Mouse (Mus musculus): Measurements from ENCODE around the gene Fam69b. TPM values are rescaled to one million over a fixed set of nuclear protein-coding genes. Genes with fewer than 3 reads are reported as not detected.
A peak's percentile ranks its signal among the peaks of the same experiment; 100 is the strongest.

Fam69b gene
- 10 to 100 TPM; 69.1 to 81.4 TPM for total RNA-seq (2021)

DNA sequence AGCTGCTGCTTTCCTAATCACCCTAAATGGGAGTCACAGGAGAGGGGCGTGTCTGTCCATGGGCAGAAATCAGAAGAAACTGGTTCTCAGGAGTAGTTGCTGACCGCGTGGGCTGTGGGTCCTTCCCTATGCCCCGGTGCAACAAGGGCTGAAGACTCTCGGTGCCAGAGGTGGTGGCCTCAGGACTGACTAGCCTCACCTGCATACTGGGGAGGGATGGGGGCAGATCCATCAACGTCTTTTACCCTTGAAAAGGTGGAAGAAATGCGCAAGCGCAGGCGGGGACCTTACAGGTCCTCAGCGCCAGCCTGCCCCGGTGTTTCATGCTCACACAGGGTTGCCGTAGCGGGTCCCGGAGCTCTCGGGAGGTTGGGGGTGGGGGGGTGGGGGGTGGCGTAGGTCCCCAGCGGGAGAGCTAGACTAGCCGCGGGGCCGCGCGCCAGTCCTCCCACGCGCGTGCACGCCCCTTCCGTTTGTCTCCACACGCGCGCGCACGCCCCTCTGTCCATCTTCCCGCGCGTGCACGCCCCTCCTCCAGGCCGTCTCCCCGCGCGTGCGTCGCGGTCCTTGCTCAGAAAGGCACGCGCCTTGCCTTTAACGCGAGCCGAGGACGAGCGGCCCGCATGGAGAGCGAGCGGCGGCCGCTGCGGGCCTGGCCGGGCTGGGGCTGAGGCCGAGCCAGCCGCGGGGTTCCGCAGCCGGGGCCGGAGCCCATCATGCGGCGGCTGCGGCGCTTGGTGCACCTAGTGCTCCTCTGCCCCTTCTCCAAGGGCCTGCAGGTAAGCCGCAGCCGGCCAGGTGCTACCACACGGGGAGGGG is at the start of gene Fam69b:
Gene Fam69b (plus strand): TSS at position 537 of the 819 bp plus-strand sequence.
- intact Hi-C loops (cut with DNase I), result loop anchor here (5.0 kb wide), 1 partner anchor 181 kb away; the partner anchor contains the start of gene Sec16a
- peak; percentile 85 to 91 for DNase-seq (ENCODE audit: low spot score in 2 of 2)

- DNase-seq (ENCODE audit: low spot score in 2 of 2), result no peak
- intact Hi-C loops (cut with DNase I), result no loop called here
These were observed 48.5 kb upstream of the Fam69b start, which contains the start of gene Egfl7 for GRCm38 (mm10) chr2:26579714-26580113. Gene Egfl7, plus strand, starts transcription at chr2:26580014.

DNA sequence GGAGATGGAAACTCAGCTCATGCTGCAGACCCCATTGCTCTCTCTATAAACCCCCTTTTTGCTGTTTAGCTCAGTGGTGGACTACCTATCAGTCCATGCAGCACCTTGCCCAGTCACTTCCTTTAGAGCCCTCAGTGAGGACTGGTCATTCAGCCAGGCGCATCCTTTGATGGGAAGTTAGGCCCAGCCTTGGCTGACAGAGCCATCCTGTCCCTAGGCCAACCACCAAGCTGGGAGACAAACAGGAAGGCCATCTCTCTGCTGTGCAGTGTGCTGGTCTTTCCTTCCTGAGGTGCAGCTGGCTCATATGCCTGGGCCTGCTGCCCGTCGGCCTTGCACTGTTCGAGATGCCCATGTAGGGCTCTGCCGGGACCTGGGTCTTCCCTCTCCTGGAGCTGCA is 47.5 kb upstream of the Fam69b start:
- intact Hi-C loops (cut with DNase I), result no loop called here
- no peak for DNase-seq (ENCODE audit: low spot score in 2 of 2)

DNA sequence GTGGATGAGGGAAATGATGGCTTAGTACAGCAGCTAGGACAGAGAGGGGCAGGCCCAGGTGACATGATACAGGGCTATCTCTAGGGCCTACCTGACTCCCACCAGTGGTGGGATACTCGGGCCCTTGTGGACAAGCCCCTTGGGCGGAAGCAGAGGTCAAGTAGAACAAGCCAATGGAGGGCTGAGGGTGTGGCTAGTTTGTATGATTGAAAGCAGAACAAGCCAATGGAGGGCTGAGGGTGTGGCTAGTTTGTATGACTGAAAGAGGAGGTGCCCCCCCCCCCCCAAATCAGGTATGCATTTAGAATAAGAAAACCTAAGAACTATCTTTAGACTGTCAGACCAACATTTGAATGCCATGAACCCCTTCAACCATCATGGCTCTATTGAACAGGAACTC is 46.1 kb upstream of the Fam69b start:
- no peak for DNase-seq (ENCODE audit: low spot score in 2 of 2)
- intact Hi-C loops (cut with DNase I), result no loop called here

GRCm38 (mm10) chr2:26582741-26583140 is 45.5 kb upstream of the Fam69b start:
- intact Hi-C loops (cut with DNase I), result no loop called here
- DNase-seq (ENCODE audit: low spot score in 2 of 2), result no peak

- intact Hi-C loops (cut with DNase I), result no loop called here
- DNase-seq (ENCODE audit: low spot score in 2 of 2), result no peak
These were observed 44.6 kb upstream of the Fam69b start for GRCm38 (mm10) chr2:26583640-26584039.

GRCm38 (mm10) chr2:26585713-26586112 is 42.5 kb upstream of the Fam69b start:
- intact Hi-C loops (cut with DNase I), result no loop called here
- DNase-seq (ENCODE audit: low spot score in 2 of 2), result no peak

DNA sequence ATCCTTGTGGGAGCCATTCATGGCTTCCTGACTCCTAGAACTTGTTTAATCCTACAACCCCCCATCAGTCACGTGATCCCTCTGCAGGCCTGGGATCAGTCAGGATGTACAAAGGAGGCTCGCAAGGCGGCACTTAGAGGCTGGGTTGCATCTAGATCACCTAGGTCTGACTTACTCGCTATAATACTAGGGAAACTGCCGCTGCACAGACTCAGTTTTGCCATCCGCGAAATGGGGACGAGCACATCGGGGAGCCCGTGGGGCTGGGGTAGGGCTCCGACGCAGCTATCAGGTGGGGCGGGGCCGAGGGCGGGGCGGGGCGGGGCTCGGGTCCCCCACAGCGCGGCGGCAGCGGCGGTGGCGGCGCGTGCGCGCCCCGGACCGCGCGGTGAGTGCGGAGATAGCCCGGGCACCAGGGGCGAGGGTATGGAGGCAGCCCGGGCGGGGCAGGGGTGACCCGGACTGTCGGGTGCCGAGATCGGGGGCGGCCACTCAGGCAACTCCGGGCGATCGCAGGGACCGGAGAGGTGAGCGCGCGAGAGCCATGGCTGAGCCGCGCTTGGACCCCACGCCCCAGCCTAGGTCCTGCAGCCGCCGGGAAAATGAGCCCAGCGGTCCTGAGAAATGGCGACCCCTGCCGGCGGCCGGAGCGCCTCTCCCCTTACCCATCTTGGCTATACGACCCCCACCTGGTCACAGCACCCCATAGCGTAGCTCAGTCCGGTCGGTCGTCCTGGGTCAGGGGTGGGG is 41.8 kb upstream of the Fam69b start, which contains the start of gene Gm20532:
Gene Gm20532 (plus strand): TSS at position 346 of the 750 bp plus-strand sequence.
- intact Hi-C loops (cut with DNase I), result no loop called here
- DNase-seq (ENCODE audit: low spot score in 2 of 2), result peak; percentile 71 to 73

DNA sequence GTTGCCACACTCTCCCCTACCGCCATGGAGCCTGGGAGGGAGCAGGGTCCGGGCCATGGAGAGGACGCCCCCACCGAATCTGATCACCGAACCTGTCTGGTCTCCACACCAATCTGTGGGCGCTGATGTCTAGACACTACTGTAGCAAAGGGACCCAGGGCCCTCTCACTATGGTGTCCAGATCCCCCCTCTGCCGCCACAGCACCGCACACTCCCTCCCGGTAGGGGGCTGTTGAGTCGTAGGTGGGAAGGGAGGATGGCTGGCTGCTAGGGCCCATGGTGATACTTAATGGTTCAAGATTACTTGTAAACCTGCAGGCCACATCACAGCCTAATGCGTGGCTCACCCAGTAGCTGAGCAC is 41.2 kb upstream of the Fam69b start:
- no peak for DNase-seq (ENCODE audit: low spot score in 2 of 2)
- intact Hi-C loops (cut with DNase I), result no loop called here

DNA sequence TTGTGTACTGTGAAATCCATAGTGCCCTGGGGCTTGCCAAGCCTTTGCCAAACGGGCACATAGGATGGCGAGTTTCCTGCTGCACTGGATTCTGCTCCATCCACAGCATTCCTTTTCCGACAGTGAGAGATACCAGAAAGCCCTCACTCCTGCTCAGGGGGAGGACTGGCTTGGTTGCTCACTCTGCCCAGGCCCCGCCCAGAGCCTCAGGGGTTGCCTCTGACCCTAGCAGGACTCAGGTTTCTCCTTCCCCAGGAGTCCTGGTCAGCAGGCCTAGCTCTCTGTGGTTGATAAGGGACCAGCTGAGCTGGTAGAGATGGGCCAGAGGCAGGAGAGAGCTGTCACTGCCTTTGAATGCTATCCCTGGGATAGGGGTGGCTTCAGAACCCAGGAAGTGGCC is 39.7 kb upstream of the Fam69b start:
- intact Hi-C loops (cut with DNase I), result no loop called here
- no peak for DNase-seq (ENCODE audit: low spot score in 2 of 2)

DNA sequence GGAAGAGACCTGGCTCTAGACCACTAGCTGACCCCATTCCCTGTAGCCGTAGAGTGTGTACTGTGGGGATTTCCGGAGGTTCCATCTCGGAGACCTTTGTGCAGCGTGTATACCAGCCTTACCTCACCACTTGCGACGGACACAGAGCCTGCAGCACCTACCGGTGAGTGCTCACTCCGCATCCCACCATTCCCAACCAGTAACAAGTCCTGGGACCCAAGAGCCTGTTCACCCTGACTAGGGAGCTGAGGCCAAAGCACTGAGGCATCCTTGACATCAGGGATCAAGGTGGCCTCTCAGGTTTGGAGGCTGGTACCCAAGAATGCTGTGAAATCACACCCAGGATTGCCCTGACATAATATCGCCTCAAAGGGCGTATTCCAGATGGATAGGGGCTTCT is 39.0 kb upstream of the Fam69b start:
- DNase-seq (ENCODE audit: low spot score in 2 of 2), result no peak
- intact Hi-C loops (cut with DNase I), result no loop called here

DNA sequence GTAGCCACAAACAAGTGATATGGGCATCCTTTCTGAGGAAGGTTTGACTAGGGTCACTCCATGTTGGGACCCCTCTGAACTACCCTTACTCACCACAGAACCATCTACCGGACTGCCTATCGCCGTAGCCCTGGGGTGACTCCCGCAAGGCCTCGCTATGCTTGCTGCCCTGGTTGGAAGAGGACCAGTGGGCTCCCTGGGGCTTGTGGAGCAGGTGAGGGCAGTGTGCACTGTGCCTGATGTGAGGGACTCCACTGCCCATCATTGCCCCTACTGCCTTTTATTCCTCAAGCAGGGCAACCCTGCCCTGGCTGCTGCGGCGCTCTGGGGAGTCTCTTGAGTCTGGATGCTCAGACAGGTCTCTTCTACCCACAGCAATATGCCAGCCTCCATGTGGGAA is 38.0 kb upstream of the Fam69b start:
- no peak for DNase-seq (ENCODE audit: low spot score in 2 of 2)
- intact Hi-C loops (cut with DNase I), result no loop called here

DNA sequence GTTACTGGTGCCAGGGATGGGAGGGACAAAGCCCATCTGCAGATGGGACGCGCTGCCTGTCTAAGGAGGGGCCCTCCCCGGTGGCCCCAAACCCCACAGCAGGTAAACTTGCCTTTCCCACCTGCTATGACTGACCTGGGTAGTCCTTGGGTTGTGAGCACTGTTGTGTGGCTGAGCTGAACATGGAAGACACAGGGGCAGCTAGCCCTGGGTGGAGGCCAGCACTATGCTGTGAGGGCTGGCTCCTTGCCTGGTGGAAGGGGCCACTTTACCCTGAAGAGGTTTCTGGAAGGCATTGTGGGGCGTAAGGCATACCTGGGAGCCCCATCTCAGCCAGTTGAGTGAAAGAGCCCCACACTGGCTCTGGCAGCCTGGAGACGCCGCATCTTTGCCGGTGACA is 37.3 kb upstream of the Fam69b start:
- DNase-seq (ENCODE audit: low spot score in 2 of 2), result no peak
- intact Hi-C loops (cut with DNase I), result no loop called here

DNA sequence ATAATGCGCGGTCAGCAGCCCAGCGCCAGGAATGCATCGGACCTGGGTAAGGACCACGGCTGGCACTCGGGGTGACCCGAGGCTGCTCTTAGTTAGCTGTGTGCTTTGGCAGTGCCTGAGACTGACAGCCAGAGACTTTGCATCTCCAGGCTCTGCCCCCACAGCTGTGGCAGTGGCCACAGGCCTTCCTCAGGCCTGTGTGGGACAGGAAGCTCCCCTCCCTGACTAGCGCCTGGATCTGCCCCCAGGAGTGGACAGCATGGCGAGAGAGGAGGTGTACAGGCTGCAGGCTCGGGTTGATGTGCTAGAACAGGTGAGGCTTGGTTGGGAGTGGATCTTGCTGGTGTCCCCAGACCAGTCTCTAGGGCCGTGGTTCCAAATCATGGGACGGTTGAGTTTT is 36.8 kb upstream of the Fam69b start:
- DNase-seq (ENCODE audit: low spot score in 2 of 2), result no peak
- intact Hi-C loops (cut with DNase I), result no loop called here

DNA sequence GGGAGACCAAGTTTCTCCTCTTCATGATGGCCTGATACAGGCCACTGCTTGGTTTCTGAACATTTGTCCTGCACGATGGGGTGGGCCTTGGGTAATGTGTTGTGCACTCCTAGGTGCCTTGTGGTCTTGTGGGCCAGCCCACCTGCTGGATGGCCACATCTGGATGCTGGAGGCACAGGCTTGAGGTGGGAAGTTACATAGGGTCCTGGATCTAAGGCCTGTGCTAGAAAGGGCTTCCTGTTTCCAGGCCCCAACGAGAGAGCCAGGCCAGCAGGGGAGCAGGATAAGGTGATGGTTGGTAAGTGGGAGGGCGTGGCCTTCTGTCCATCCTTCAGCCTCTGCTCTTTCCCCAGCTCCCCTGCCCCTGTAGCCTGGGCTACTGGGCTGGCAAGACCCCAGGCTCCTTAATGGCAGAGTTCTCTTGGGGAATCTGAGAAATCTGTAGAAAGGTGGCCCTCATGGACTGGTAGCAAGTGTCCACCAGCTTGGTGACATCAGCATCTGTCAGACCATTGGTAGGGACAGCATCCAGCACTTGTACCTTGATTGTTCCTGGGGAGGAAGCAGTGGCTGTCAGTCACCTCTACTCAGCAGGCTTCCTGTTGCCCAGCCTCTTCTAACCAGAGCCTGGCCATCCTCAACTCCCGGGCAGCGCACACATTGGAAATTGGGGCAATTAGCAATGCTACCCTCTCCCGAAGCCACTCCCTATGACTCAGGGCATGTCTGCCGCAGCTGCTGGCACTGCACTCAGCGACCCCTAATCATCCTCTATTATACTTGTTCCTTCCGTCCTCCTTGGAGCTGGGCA is 34.8 kb upstream of the Fam69b start:
- intact Hi-C loops (cut with DNase I), result no loop called here

DNA sequence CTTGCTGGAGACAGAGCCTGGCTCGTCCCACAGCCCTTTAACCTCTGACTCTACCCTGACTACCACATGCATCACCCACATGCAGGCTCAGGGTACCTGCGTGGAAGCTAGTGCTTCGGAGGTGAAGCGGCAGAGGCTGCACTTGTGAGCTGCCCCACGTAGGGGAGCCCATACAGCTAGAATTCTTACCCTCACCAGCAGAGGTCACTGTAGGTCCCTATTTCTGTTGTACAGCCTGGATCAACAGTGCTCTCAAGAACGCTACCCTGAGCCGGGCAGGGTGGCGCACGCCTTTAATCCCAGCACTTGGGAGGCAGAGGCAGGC is 34.3 kb upstream of the Fam69b start:
- intact Hi-C loops (cut with DNase I), result no loop called here
- DNase-seq (ENCODE audit: low spot score in 2 of 2), result no peak

More for the DNA sequence above, 34.8 kb upstream of the Fam69b start:
- DNase-seq (ENCODE audit: low spot score in 2 of 2), result no peak

- intact Hi-C loops (cut with DNase I), result no loop called here
- no peak for DNase-seq (ENCODE audit: low spot score in 2 of 2)
These were observed 33.8 kb upstream of the Fam69b start for GRCm38 (mm10) chr2:26594461-26594933.

DNA sequence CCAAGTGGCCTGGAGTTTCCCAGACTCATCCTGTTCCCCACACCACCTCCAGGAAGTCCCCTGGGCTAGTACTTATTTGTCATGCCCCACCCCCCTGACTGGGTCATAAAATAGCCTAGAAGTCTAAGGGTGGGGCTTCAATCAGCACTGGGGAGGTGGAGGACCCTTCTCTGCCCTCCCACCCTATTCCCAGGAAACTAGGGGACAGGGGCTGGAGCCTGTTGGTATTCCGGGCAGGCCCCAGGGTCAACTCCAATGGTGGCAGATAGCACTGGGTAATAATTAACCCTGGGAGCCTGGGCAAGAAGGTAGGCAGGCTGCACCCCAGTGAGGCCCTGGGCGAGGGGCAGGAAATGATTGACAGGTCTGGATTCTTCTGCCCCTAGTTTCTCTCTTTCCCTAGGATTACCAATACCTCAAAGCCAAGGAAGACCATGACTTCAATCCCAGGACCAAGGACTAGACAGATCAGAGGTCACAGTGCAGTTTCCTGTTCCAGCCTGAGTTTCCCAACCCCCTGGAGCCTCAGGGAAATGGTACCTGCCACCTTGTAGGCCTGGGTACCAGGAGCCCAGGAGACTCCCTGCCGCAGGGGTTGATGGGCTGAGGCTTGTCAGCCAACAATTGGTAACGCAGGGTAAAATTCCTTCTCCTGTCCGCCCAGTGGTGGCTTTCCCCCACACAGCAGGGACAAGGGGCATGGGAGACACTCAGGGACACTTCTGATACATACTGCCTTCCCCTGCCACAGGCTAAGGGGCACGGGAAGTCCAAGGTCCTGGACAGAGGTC is 33.1 kb upstream of the Fam69b start:
- DNase-seq (ENCODE audit: low spot score in 2 of 2), result no peak
- intact Hi-C loops (cut with DNase I), result no loop called here

DNA sequence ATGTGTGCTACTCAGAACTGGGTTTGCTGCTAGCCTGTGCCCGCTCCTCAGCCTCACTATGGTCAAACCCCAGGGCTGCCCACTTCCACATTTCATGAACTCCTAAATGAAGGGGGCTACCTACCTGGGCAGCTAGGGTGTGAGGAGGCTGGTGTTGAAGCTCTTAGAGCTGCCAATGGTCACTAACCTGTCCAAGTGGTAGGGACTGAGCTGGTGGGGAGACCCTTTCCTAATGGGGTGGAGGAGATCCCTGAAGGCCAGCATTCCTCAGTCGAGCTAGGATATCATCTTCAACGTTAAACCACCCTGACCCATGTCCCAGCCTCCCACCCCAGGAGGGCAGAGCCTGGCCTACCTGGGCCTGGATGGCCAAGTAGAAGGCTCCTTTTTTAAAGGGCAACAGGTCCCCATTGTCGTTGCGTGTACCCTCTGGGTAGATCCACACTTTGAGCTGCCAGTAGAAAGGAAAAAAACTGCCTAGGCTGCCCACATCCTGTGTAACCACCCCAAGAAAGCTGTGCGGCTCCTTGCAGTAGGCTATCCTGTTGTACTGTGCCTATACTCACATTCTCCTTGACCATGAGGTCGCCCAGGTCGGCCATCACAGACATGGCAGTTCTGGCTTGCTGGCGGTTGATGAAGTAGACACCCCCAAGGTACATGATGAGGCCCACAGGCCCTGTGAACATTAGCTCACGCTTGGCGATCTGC is 32.4 kb upstream of the Fam69b start:
- DNase-seq (ENCODE audit: low spot score in 2 of 2), result no peak
- intact Hi-C loops (cut with DNase I), result no loop called here

Data from left cerebral cortex, postnatal 36 days (tissue).